Mouse (Mus musculus) ES-E14 (cell line): ENCODE results near the gene Gm28047.

ENCODE experiments used
- CHD2 ChIP-seq: IDR thresholded peaks from 2 replicates; pipeline ENCODE4 v1.6.1; 2014; ENCODE audit warnings: mild to moderate bottlenecking, low read depth, low read length, inconsistent platforms
- HCFC1 ChIP-seq: IDR thresholded peaks from 2 replicates; pipeline ENCODE4 v1.6.1; 2012; ENCODE audit warnings: low read length, inconsistent platforms, borderline replicate concordance; ENCODE audit not compliant: insufficient read depth
- MAFK ChIP-seq: IDR thresholded peaks from 2 replicates; pipeline ENCODE4 v1.6.1; 2014; ENCODE audit warnings: mild to moderate bottlenecking, low read depth, low read length, inconsistent platforms; ENCODE audit not compliant: insufficient read depth

- TF ChIP-seq MAFK (no peak), HCFC1 (no peak), CHD2 (no peak)
These were observed 78.0 kb downstream of the Gm28047 start for GRCm38 (mm10) chr15:102546677-102547427.
